Mouse (Mus musculus): ENCODE results near the gene Dazap2.

DNA sequence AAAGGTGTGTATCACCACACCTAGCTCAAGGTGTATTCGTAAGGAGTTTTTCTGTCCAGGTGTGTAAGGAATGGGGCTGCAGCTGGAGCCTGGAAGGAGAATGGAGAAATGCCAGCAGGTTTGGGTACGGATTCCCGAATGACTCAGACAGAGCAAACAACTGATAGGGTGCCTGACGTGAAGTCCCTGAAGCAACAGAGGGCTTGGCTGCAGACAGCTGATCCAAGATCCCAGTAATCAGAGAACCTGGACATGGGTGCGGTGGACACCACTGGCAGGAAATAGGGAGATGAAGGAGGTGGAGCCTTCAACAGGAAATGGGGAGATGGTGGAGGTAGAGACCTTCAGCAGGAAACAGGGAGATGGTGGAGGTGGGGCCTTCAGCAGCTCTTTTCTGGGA lies 17.2 kb downstream of the Dazap2 start:
- no peak for TF ChIP-seq CTCF (IDR thresholded peaks at IDR 0.05)
- TF ChIP-seq EP300 (IDR thresholded peaks at IDR 0.05; ENCODE audit: insufficient read depth, low read depth, low read length) = no peak
